Mouse (Mus musculus): ENCODE data around the gene Ccnd1. TPM values are rescaled to one million over a fixed set of nuclear protein-coding genes. Genes with fewer than 3 reads are reported as not detected.
"Not testable (repeated sequence)": the region's sequence is repeated elsewhere in the genome, so short reads cannot be mapped to it uniquely, and the experiment has no call there.

The Ccnd1 gene
- polyA plus RNA-seq, 1 experiment from 2014 or later, result 200 TPM

- no peaks in the 10 kb centered on the region for H3K27me3 ChIP-seq (ENCODE audit: control insufficient read depth, insufficient read depth, low read length)
- DNase-seq (ENCODE audit: low spot score), result peak; percentile 28
- 17% methylated on average over 8 of the region's 8 CpGs for WGBS
Measured at GRCm38 (mm10) chr7:144907793-144908192, 31.9 kb downstream of the Ccnd1 start.

GRCm38 (mm10) chr7:144906708-144907397, 32.9 kb downstream of the Ccnd1 start:
- no peaks in the 10 kb centered on the region for H3K27me3 ChIP-seq (ENCODE audit: control insufficient read depth, insufficient read depth, low read length)
- no peak overlapping the region for H3K4me3 ChIP-seq (ENCODE audit: low read depth, low read length)
- peak overlapping the region; percentile 25 for H3K4me2 ChIP-seq (replicated peaks; ENCODE audit: low read depth, low read length)
- H3K9ac ChIP-seq (ENCODE audit: low read depth, low read length), result no peak overlapping the region
- no peaks in the 10 kb centered on the region for H3K36me3 ChIP-seq (ENCODE audit: control insufficient read depth, insufficient read depth, low read length)
- H3K9me3 ChIP-seq (ENCODE audit: control insufficient read depth, low read length), result no peaks in the 10 kb centered on the region
- 0 out of 2 replicates have a peak, but pooled peaks cover 2% of the 10 kb centered on the region for H3K4me1 ChIP-seq (replicated peaks; ENCODE audit: control insufficient read depth, insufficient read depth, low read length)
- DNase-seq (ENCODE audit: low spot score) (peak; percentile 90), ATAC-seq (ENCODE audit: low FRiP score) (peak; percentile 66; the same call in 1 of the 2 replicates)
- 11% methylated on average over 28 of the region's 28 CpGs for WGBS
- no peak overlapping the region for H3K27ac ChIP-seq (ENCODE audit: low read depth, low read length)

More at GRCm38 (mm10) chr7:144907793-144908192, 31.9 kb downstream of the Ccnd1 start:
- H3K9ac ChIP-seq (ENCODE audit: low read depth, low read length), result no peak overlapping the region
- no peak overlapping the region for H3K4me3 ChIP-seq (ENCODE audit: low read depth, low read length)
- H3K27ac ChIP-seq (ENCODE audit: low read depth, low read length), result no peak overlapping the region
- ATAC-seq (ENCODE audit: low FRiP score), result no peak
- no peaks in the 10 kb centered on the region for H3K9me3 ChIP-seq (ENCODE audit: control insufficient read depth, low read length)
- no peaks in the 10 kb centered on the region for H3K36me3 ChIP-seq (ENCODE audit: control insufficient read depth, insufficient read depth, low read length)
- H3K4me2 ChIP-seq (replicated peaks; ENCODE audit: low read depth, low read length), result no peak overlapping the region
- H3K4me1 ChIP-seq (replicated peaks; ENCODE audit: control insufficient read depth, insufficient read depth, low read length), result 0 out of 2 replicates have a peak, but pooled peaks cover 2% of the 10 kb centered on the region

GRCm38 (mm10) chr7:144905514-144905913, 34.2 kb downstream of the Ccnd1 start:
- not testable (repeated sequence) for H3K27ac ChIP-seq (ENCODE audit: low read depth, low read length); ATAC-seq (ENCODE audit: low FRiP score); H3K4me3 ChIP-seq (ENCODE audit: low read depth, low read length); H3K4me2 ChIP-seq (replicated peaks; ENCODE audit: low read depth, low read length); H3K4me1 ChIP-seq (replicated peaks; ENCODE audit: control insufficient read depth, insufficient read depth, low read length); H3K36me3 ChIP-seq (ENCODE audit: control insufficient read depth, insufficient read depth, low read length); H3K9me3 ChIP-seq (ENCODE audit: control insufficient read depth, low read length); H3K27me3 ChIP-seq (ENCODE audit: control insufficient read depth, insufficient read depth, low read length); DNase-seq (ENCODE audit: low spot score); H3K9ac ChIP-seq (ENCODE audit: low read depth, low read length)
- 91% methylated on average over 3 of the region's 3 CpGs for WGBS

- Histone ChIP-seq H3K4me3 (ENCODE audit: low read depth, low read length) (peak overlapping the region; percentile 49), H3K4me2 (replicated peaks; ENCODE audit: low read depth, low read length) (peak overlapping the region; percentile 84), H3K36me3 (ENCODE audit: control insufficient read depth, insufficient read depth, low read length) (no peaks in the 10 kb centered on the region), H3K9me3 (ENCODE audit: control insufficient read depth, low read length) (no peaks in the 10 kb centered on the region), H3K4me1 (replicated peaks; ENCODE audit: control insufficient read depth, insufficient read depth, low read length) (peaks cover 4% of the 10 kb centered on the region), H3K27me3 (ENCODE audit: control insufficient read depth, insufficient read depth, low read length) (peaks cover 22% of the 10 kb centered on the region), H3K9ac (ENCODE audit: low read depth, low read length) (no peak overlapping the region), H3K27ac (ENCODE audit: low read depth, low read length) (no peak overlapping the region)
- 20% methylated on average over 6 of the region's 6 CpGs for WGBS
- ATAC-seq (ENCODE audit: low FRiP score) (no peak), DNase-seq (ENCODE audit: low spot score) (no peak)
Measured at GRCm38 (mm10) chr7:144898506-144898905, 41.2 kb downstream of the Ccnd1 start.

GRCm38 (mm10) chr7:144896294-144897218, 43.2 kb downstream of the Ccnd1 start, which contains the start of gene Fgf15:
Gene Fgf15, plus strand, starts transcription at chr7:144896531.
- H3K4me3 ChIP-seq (ENCODE audit: low read depth, low read length), result peak within 1 kb of the TSS; percentile 49
- H3K9ac ChIP-seq (ENCODE audit: low read depth, low read length), result peak within 1 kb of the TSS; percentile 65
- H3K36me3 ChIP-seq (ENCODE audit: control insufficient read depth, insufficient read depth, low read length), result no peaks in the 10 kb centered on the region
- H3K27me3 ChIP-seq (ENCODE audit: control insufficient read depth, insufficient read depth, low read length), result peaks cover 22% of the 10 kb centered on the region
- no peaks in the 10 kb centered on the region for H3K9me3 ChIP-seq (ENCODE audit: control insufficient read depth, low read length)
- under 1% methylated on average over 63 of the region's 65 CpGs for WGBS
- peaks cover 4% of the 10 kb centered on the region for H3K4me1 ChIP-seq (replicated peaks; ENCODE audit: control insufficient read depth, insufficient read depth, low read length)
- H3K4me2 ChIP-seq (replicated peaks; ENCODE audit: low read depth, low read length), result peak within 1 kb of the TSS; percentile 84
- peak; percentile 36 for ATAC-seq (ENCODE audit: low FRiP score)
- DNase-seq (ENCODE audit: low spot score), result peak; percentile 63
- H3K27ac ChIP-seq (ENCODE audit: low read depth, low read length), result peak within 1 kb of the TSS; percentile 78

GRCm38 (mm10) chr7:144895305-144896111, 44.2 kb downstream of the Ccnd1 start:
- Histone ChIP-seq H3K4me2 (replicated peaks; ENCODE audit: low read depth, low read length) (peak overlapping the region; percentile 84), H3K27ac (ENCODE audit: low read depth, low read length) (peak overlapping the region; percentile 78), H3K9ac (ENCODE audit: low read depth, low read length) (peak overlapping the region; percentile 65), H3K4me3 (ENCODE audit: low read depth, low read length) (peak overlapping the region; percentile 49), H3K36me3 (ENCODE audit: control insufficient read depth, insufficient read depth, low read length) (no peaks in the 10 kb centered on the region), H3K4me1 (replicated peaks; ENCODE audit: control insufficient read depth, insufficient read depth, low read length) (peaks cover 4% of the 10 kb centered on the region), H3K27me3 (ENCODE audit: control insufficient read depth, insufficient read depth, low read length) (peaks cover 22% of the 10 kb centered on the region), H3K9me3 (ENCODE audit: control insufficient read depth, low read length) (no peaks in the 10 kb centered on the region)
- WGBS, result under 1% methylated on average over 37 of the region's 37 CpGs
- DNase-seq (ENCODE audit: low spot score), result peak; percentile 86
- ATAC-seq (ENCODE audit: low FRiP score), result peak; percentile 80

- DNase-seq (ENCODE audit: low spot score) (peak; percentile 54), ATAC-seq (ENCODE audit: low FRiP score) (peak; percentile 3; the same call in 1 of the 2 replicates)
- no peak overlapping the region for H3K9ac ChIP-seq (ENCODE audit: low read depth, low read length)
- peaks cover 22% of the 10 kb centered on the region for H3K27me3 ChIP-seq (ENCODE audit: control insufficient read depth, insufficient read depth, low read length)
- H3K4me2 ChIP-seq (replicated peaks; ENCODE audit: low read depth, low read length), result peak overlapping the region; percentile 34
- H3K4me3 ChIP-seq (ENCODE audit: low read depth, low read length), result 0 out of 2 replicates have a peak overlapping the region, but pooled peaks have one; percentile 8
- no peaks in the 10 kb centered on the region for H3K36me3 ChIP-seq (ENCODE audit: control insufficient read depth, insufficient read depth, low read length)
- peaks cover 4% of the 10 kb centered on the region for H3K4me1 ChIP-seq (replicated peaks; ENCODE audit: control insufficient read depth, insufficient read depth, low read length)
- WGBS, result 4% methylated on average over 4 of the region's 4 CpGs
- peak overlapping the region; percentile 48; the same call in 1 of the 2 replicates for H3K27ac ChIP-seq (ENCODE audit: low read depth, low read length)
- H3K9me3 ChIP-seq (ENCODE audit: control insufficient read depth, low read length), result no peaks in the 10 kb centered on the region
Measured at GRCm38 (mm10) chr7:144894706-144895105, 45.0 kb downstream of the Ccnd1 start.

GRCm38 (mm10) chr7:144894191-144894590, 45.5 kb downstream of the Ccnd1 start:
- Histone ChIP-seq H3K4me3 (ENCODE audit: low read depth, low read length) (no peak overlapping the region), H3K27me3 (ENCODE audit: control insufficient read depth, insufficient read depth, low read length) (peaks cover 22% of the 10 kb centered on the region), H3K9ac (ENCODE audit: low read depth, low read length) (peak overlapping the region; percentile 44; the same call in 1 of the 2 replicates), H3K9me3 (ENCODE audit: control insufficient read depth, low read length) (no peaks in the 10 kb centered on the region), H3K4me2 (replicated peaks; ENCODE audit: low read depth, low read length) (no peak overlapping the region), H3K4me1 (replicated peaks; ENCODE audit: control insufficient read depth, insufficient read depth, low read length) (peaks cover 4% of the 10 kb centered on the region; the same call in 1 of the 2 replicates), H3K36me3 (ENCODE audit: control insufficient read depth, insufficient read depth, low read length) (no peaks in the 10 kb centered on the region), H3K27ac (ENCODE audit: low read depth, low read length) (no peak overlapping the region)
- WGBS, result 3% methylated on average over 5 of the region's 5 CpGs
- DNase-seq (ENCODE audit: low spot score) (peak; percentile 76), ATAC-seq (ENCODE audit: low FRiP score) (no peak)
